Mouse (Mus musculus) frontal cortex, postnatal 14 days (tissue): Measurements from ENCODE around the gene Olfr10.

Source experiments
- DNase-seq, 2 experiments: peaks; one replicate each; pipeline ENCODE4 v3.0.0; 2022; ENCODE audit warnings: low spot score in 2 of 2

Olfr10 gene

DNA sequence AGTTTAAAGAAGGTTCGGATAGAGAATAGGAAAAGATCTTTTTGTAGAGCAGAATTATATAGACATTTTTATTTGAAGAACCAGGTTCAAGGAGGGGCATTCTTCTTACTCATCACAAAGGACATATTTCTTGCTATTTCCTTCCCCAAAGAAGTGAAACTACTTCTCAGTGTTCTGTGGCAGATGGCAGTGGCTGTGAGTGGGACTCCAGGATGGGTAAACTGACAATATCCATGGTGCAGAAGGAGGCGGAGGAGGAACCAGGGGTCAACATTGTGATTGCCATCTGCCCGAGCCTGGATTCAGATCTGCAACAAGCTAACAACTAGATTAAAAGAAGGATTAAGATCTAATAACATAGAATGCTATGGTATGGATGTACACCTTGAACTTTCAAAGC lies 22.2 kb downstream of the Olfr10 start:
- DNase-seq = no peak

DNA sequence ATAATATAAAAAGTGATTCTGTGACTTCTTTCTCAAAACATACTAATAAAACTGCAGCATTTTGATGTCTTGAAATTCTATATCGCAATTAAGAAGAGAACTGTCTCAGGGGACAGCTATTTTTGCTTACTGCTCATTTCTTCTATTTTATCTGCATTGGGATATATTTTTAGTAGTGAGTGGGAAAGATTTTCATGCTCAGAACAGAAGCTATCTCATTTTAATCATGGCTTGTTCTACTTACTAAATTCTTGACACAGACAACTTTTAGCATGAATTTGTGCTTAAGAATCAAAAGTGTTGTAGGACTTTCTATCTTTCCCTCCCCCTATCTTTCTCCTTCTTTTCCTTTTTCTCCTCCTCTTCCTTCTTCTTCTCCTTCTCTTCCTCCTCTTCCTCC lies 25.1 kb downstream of the Olfr10 start:
- DNase-seq = no peak

DNA sequence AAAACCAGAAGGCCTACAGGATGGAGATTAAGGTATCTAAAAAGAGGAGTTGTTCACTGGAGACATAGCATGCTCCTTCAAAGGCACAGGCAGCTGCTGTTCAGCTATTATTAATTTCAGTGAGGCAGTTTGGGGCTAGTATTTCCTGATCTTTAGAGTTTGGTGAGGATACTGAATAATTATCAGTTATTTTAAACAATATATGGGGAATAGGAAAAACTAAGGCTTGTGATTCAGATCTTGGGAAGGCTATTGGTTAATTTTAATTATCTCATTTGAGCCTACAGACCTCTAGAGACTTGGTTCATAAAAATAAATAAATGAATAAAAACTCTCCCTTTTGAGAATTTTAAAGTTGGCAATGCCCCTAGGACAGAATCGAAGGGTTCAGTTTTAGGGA lies 30.3 kb downstream of the Olfr10 start, which contains the start of gene Olfr1390:
Olfr1390 (plus strand) TSS at position 301 of the 400 bp plus-strand sequence.
- DNase-seq = no peak

DNA sequence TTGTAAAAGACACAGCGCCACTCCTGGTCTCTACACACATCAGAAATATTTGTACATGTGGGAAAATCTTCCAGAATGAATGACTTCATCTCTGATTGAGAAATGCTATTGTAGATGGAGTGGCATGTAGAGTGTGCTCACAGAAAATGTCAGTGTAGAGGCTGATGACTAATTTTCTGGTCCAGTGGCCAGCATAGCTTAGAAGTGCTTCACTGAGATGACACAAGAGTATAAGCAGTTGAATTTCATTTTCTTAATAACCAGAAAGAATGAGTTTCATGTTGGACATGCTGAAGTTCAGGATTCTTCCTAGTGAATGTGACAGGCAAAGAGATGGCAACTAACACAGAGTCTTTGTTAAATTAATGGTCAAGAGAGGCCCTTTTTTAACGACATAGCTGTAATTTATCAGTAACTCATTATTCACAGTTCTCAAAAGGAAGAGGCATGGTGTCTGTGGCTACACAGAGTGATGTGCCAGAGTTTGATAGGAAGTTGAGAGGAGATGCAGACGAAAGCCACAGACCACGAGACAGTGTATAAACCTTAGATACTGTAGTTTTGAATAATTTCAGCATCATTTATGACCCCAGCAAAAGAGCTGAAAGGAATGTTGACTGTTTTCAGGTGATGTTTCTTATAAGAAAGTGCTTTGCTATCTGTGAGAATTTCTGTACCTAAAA lies 32.8 kb downstream of the Olfr10 start:
- DNase-seq = no peak
